Mouse (Mus musculus): ENCODE results near the gene Fam189b. TPM values are rescaled to one million over a fixed set of nuclear protein-coding genes. Genes with fewer than 3 reads are reported as not detected.

Fam189b gene
- total and polyA plus RNA-seq, 3 experiments = 1.1 to 8.4 (median 2.2) TPM

GRCm38 (mm10) chr3:89164506-89165267 lies 18.3 kb upstream of the Fam189b start, which contains the start of gene Clk2 (continued):
- TF ChIP-seq E2F4 (IDR thresholded peaks at IDR 0.05; ENCODE audit: insufficient replicate concordance, low read depth, low read length) = no peak
- TF ChIP-seq HCFC1 (IDR thresholded peaks at IDR 0.05; ENCODE audit: low read depth, low read length) = peak; percentile 68
- TF ChIP-seq ETS1 (conservative IDR thresholded peaks at IDR 0.05; ENCODE audit: low read depth, low read length) = no peak
- no peak; the same call in 1 of the 2 replicates for TF ChIP-seq RCOR1 (conservative IDR thresholded peaks at IDR 0.05; ENCODE audit: low read depth, low read length)
- TF ChIP-seq RAD21 (IDR thresholded peaks at IDR 0.05; ENCODE audit: low read depth, low read length) = no peak
- no peak for TF ChIP-seq GABPA (IDR thresholded peaks at IDR 0.05; ENCODE audit: insufficient replicate concordance, low read depth, low read length)
- TF ChIP-seq POLR2A (IDR thresholded peaks at IDR 0.05; ENCODE audit: low read depth, low read length) = peak; percentile 94
- TF ChIP-seq MAZ (IDR thresholded peaks at IDR 0.05; ENCODE audit: low read depth, low read length) = peak; percentile 67; the same call in 1 of the 2 replicates
- TF ChIP-seq JUN (IDR thresholded peaks at IDR 0.05; ENCODE audit: insufficient read depth, low read depth, low read length) = no peak
- TF ChIP-seq MAFK (IDR thresholded peaks at IDR 0.05; ENCODE audit: insufficient replicate concordance, low read length) = no peak
- peak; percentile 89 for TF ChIP-seq POLR2AphosphoS2 (IDR thresholded peaks at IDR 0.05; ENCODE audit: low read depth, low read length)
- TF ChIP-seq SMC3 (IDR thresholded peaks at IDR 0.05; ENCODE audit: low read depth, low read length) = no peak
- no peak for TF ChIP-seq CHD2 (IDR thresholded peaks at IDR 0.05; ENCODE audit: low read length)
- peak; percentile 83 for TF ChIP-seq BHLHE40 (IDR thresholded peaks at IDR 0.05; ENCODE audit: low read depth, low read length)
- TF ChIP-seq EP300 (IDR thresholded peaks at IDR 0.05; ENCODE audit: low read length) = no peak

- in situ Hi-C loops (cut with MboI; ENCODE audit: low pct_ligation_motif_present, low pct_unique_long_range_greater_than_20kb, low sequenced_read_pairs) (no loop called here), dilution Hi-C loops (cut with MboI; ENCODE audit: extremely low pct_ligation_motif_present, extremely low pct_unique_long_range_greater_than_20kb, low sequenced_read_pairs) (no loop called here)
- Histone ChIP-seq H3K27ac (ENCODE audit: insufficient read depth, low read depth) (peak overlapping the region; percentile 71), H3K79me2 (replicated peaks; ENCODE audit: control insufficient read depth, extremely low read depth, insufficient read depth, poor library complexity, severe bottlenecking) (peaks cover 22% of the 10 kb centered on the region), H3K9ac (ENCODE audit: insufficient read depth, low read depth) (peak overlapping the region; percentile 81), H3K4me2 (ENCODE audit: insufficient read depth, low read depth, poor library complexity, severe bottlenecking) (peak overlapping the region; percentile 88), H3K36me3 (replicated peaks in 1 of 2; ENCODE audit: control insufficient read depth in 1 of 2, insufficient read depth in 1 of 2, low read length in 1 of 2) (peaks cover 36 to 41% of the 10 kb centered on the region in 2 experiments), H3K27me3 (replicated peaks) (no peaks in the 10 kb centered on the region), H3K4me3 (replicated peaks in 1 of 3; ENCODE audit: low read depth in 2 of 3, low read length in 2 of 3, poor library complexity in 1 of 3) (peak overlapping the region; percentile 76 to 84 (median 81)), H3K9me3 (replicated peaks; ENCODE audit: low read length) (no peaks in the 10 kb centered on the region), H3K4me1 (ENCODE audit: control insufficient read depth in 1 of 2, insufficient read depth in 2 of 2) (peaks cover 8 to 31% of the 10 kb centered on the region in 2 experiments)
- TF ChIP-seq PAX5 (IDR thresholded peaks at IDR 0.05; ENCODE audit: low read length) (no peak), NRF1 (IDR thresholded peaks at IDR 0.05; ENCODE audit: low read depth, low read length) (0 out of 2 replicates have a peak, but pooled peaks have one; percentile 6), KAT2A (IDR thresholded peaks at IDR 0.05; ENCODE audit: insufficient replicate concordance, low read length) (no peak), CHD1 (IDR thresholded peaks at IDR 0.05; ENCODE audit: low read depth, low read length) (0 out of 2 replicates have a peak, but pooled peaks have one; percentile 5), MYC (IDR thresholded peaks at IDR 0.05; ENCODE audit: low read depth, low read length) (0 out of 2 replicates have a peak, but pooled peaks have one; percentile 19), TCF12 (IDR thresholded peaks at IDR 0.05; ENCODE audit: low read depth, low read length) (no peak)
- peak; percentile 22 for DNase-seq (ENCODE audit: extremely low read depth)
Measured at GRCm38 (mm10) chr3:89165268-89165870, 17.6 kb upstream of the Fam189b start.
